Mouse (Mus musculus) forebrain, embryonic 15.5 days (tissue): ENCODE measurements around the gene Vtn. TPM values are rescaled to one million over a fixed set of nuclear protein-coding genes. Genes with fewer than 3 reads are reported as not detected.

Experiments
- ATAC-seq: fragments of 200-750 bp; cut with Nextera tagmentation; replicated peaks from 2 replicates; pipeline ENCODE4 v1.8.0; 2017; ENCODE audit warnings: mild to moderate bottlenecking, moderate TSS enrichment, moderate library complexity
- H3K27ac ChIP-seq: fragments of 300-500 bp; sonication (generic); replicated peaks from 2 replicates; pipeline ENCODE4 v1.5.1; 2015; ENCODE audit warnings: mild to moderate bottlenecking, inconsistent platforms
- H3K27me3 ChIP-seq: fragments of 300-500 bp; sonication (generic); 2 replicates; pipeline ENCODE4 v1.6.1; 2015; ENCODE audit warnings: inconsistent platforms
- H3K36me3 ChIP-seq: fragments of 300-500 bp; sonication (generic); 2 replicates; pipeline ENCODE4 v1.6.1; 2015; ENCODE audit warnings: mild to moderate bottlenecking, inconsistent platforms
- H3K4me1 ChIP-seq: fragments of 300-500 bp; sonication (generic); 2 replicates; pipeline ENCODE4 v1.6.1; 2015; ENCODE audit warnings: inconsistent platforms
- H3K4me2 ChIP-seq: fragments of 300-500 bp; sonication (generic); replicated peaks from 2 replicates; pipeline ENCODE4 v1.6.1; 2015; ENCODE audit warnings: mild to moderate bottlenecking, inconsistent platforms
- H3K4me3 ChIP-seq: fragments of 300-500 bp; sonication (generic); 2 replicates; pipeline ENCODE4 v1.5.1; 2015; ENCODE audit warnings: mild to moderate bottlenecking, inconsistent platforms
- H3K9ac ChIP-seq: fragments of 300-500 bp; sonication (generic); replicated peaks from 2 replicates; pipeline ENCODE4 v1.6.1; 2015; ENCODE audit warnings: mild to moderate bottlenecking, inconsistent platforms
- H3K9me3 ChIP-seq: fragments of 300-500 bp; sonication (generic); 2 replicates; pipeline ENCODE4 v1.6.1; 2016; ENCODE audit warnings: inconsistent platforms
- WGBS: fragments of 180-500 bp; shearing (Covaris S2); methylation state at CpG from one replicate; pipeline ENCODE4 v1.1.7; 2015; ENCODE audit warnings: mixed read lengths; 5-methylcytosine and 5-hydroxymethylcytosine counted together
- polyA plus RNA-seq: library from polyadenylated mRNA; unstranded; fragments of >200 nt; fragmentation: Nextera tagmentation; extraction: Ambion mirVana; gene quantifications from 2 replicates; pipeline ENCODE4 v1.2.1, GENCODE M21; 2015

The Vtn gene
- polyA plus RNA-seq, 1 experiment from 2014 or later, result 69.0 TPM

DNA sequence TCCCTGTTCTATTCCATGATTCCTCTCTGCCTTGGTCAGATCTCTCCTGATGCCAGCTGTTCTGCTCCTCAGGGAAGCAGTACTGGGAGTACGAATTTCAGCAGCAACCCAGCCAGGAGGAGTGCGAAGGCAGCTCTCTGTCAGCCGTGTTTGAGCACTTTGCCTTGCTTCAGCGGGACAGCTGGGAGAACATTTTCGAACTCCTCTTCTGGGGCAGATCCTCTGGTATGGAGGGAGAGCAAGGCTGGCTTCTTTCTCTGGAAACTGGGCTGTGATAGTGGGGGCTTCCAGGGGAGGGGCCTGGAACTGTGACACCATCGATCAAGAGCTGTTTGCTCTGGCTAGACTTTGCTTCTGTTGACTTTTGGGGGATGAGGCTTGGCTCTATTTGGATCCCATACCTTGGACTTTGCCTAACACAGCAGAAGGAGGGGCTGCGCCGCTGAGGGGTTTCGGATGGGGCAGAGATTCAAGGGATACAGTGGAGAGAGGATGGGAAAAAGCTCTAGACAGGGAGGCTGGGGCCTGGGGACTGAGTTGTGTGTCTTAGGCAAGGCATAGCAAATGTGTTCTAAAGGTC, 1.8 kb downstream of the Vtn start:
- Histone ChIP-seq H3K4me3 (no peak overlapping the region), H3K9ac (no peak overlapping the region), H3K9me3 (no peaks in the 10 kb centered on the region), H3K4me1 (peaks cover 26% of the 10 kb centered on the region), H3K4me2 (no peak overlapping the region), H3K27ac (no peak overlapping the region), H3K36me3 (no peaks in the 10 kb centered on the region), H3K27me3 (no peaks in the 10 kb centered on the region)
- no peak for ATAC-seq
- WGBS, result 85% methylated on average over 9 of the region's 9 CpGs

DNA sequence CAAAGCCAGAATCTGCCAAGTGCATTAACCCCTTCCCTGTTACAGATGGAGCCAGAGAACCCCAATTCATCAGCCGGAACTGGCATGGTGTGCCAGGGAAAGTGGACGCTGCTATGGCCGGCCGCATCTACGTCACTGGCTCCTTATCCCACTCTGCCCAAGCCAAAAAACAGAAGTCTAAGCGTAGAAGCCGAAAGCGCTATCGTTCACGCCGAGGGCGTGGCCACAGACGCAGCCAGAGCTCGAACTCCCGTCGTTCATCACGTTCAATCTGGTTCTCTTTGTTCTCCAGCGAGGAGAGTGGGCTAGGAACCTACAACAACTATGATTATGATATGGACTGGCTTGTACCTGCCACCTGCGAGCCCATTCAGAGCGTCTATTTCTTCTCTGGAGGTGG, 2.6 kb downstream of the Vtn start:
- Histone ChIP-seq H3K9me3 (no peaks in the 10 kb centered on the region), H3K27ac (no peak overlapping the region), H3K36me3 (peaks cover 3% of the 10 kb centered on the region; the same call in 1 of the 2 replicates), H3K4me1 (peaks cover 18% of the 10 kb centered on the region), H3K4me3 (no peak overlapping the region), H3K4me2 (no peak overlapping the region), H3K27me3 (no peaks in the 10 kb centered on the region), H3K9ac (no peak overlapping the region)
- 79% methylated on average over 20 of the region's 20 CpGs for WGBS
- ATAC-seq, result no peak

DNA sequence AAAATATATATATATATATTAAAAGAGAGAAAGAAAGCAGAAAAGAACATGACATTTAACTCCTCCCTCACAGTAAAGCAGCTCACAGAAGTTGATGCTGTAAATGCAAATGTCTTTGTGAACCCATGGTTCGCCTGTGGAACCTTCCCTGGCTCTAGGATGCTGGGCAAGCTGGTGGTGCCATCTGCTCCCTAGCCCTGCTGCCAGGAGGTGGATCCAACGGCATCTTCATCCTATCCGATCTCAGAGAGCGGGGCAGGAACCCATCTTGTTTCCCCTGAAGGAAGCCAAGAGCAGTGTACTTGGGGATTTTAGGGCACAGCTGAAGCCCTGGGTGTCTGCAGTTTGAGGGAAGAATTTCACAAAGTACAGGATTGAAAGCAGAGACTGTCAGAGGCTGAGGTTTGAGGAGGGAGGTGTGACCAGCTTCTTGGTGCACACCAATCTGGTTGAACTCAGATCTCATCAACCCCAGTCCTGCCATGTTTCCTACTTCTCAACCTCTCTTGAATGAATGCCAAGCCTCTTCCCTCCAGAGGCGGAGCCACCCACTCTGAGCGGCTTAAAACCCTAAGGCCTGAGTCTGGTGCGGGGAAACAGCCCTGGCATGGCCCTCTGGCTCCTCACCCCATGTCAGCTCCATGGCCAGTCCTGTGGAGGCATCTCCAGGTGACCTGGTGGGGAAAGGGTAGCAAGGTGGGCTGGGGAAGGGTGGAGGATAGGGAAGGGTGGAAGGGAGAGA, 4.2 kb downstream of the Vtn start, which contains the start of gene Sebox:
TSS of gene Sebox (plus strand) at position 539 of the 742 bp plus-strand sequence.
- Histone ChIP-seq H3K9ac (no peak within 1 kb of the TSS), H3K4me1 (peaks cover 13% of the 10 kb centered on the region), H3K4me2 (no peak within 1 kb of the TSS), H3K4me3 (no peak within 1 kb of the TSS), H3K9me3 (no peaks in the 10 kb centered on the region), H3K27ac (peak within 1 kb of the TSS; percentile 60; the same call in 1 of the 2 replicates), H3K27me3 (no peaks in the 10 kb centered on the region), H3K36me3 (peaks cover 17% of the 10 kb centered on the region)
- 56% methylated on average over 7 of the region's 7 CpGs for WGBS
- no peak; the same call in 1 of the 2 replicates for ATAC-seq

DNA sequence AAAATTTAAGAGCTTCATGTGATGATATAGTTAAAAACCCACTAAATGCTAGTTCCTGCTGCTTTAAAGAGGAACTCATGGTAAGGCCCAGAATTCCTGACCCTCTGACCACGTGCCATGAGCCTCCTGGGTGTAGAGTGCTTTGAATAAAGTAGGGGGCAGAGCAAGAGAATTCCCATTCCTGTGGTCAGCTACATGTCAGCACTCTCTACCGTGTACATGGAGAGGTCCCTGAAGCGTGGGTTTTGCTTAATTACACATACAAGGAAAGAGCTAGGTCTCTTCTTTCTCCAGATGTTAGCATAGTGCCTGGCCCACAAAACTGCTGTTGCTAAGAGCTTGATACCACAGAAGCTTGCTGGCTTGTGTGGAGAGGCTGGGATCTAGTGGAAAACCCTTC, 6.5 kb downstream of the Vtn start:
- Histone ChIP-seq H3K4me3 (no peak overlapping the region), H3K4me1 (peaks cover 8% of the 10 kb centered on the region), H3K36me3 (peaks cover 25% of the 10 kb centered on the region), H3K27me3 (no peaks in the 10 kb centered on the region), H3K9ac (no peak overlapping the region), H3K4me2 (no peak overlapping the region), H3K27ac (no peak overlapping the region), H3K9me3 (no peaks in the 10 kb centered on the region)
- WGBS, result 85% methylated on average over 3 of the region's 3 CpGs
- no peak for ATAC-seq

DNA sequence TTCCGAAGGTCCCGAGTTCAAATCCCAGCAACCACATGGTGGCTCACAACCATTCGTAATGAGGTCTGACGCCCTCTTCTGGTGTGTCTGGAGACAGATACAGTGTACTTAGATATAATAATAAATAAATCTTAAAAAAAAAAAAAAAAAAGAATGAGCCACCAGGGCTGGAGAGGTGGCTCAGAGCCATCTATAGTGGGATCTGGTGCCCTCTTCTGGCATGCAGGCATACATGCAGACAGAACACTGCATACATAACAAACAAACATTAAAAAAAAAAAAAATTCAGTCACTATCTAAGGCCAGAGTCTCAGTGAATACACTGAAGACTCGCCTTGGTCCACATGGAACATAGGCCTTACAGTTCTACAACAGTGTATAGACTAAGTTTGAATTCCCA, 10.3 kb downstream of the Vtn start:
- Histone ChIP-seq H3K4me2 (no peak overlapping the region), H3K4me1 (peaks cover 19% of the 10 kb centered on the region), H3K9me3 (no peaks in the 10 kb centered on the region), H3K4me3 (no peak overlapping the region), H3K9ac (no peak overlapping the region), H3K27ac (no peak overlapping the region), H3K27me3 (no peaks in the 10 kb centered on the region), H3K36me3 (peaks cover 25% of the 10 kb centered on the region)
- WGBS, result 80% methylated on average over 5 of the region's 5 CpGs
- no peak for ATAC-seq

DNA sequence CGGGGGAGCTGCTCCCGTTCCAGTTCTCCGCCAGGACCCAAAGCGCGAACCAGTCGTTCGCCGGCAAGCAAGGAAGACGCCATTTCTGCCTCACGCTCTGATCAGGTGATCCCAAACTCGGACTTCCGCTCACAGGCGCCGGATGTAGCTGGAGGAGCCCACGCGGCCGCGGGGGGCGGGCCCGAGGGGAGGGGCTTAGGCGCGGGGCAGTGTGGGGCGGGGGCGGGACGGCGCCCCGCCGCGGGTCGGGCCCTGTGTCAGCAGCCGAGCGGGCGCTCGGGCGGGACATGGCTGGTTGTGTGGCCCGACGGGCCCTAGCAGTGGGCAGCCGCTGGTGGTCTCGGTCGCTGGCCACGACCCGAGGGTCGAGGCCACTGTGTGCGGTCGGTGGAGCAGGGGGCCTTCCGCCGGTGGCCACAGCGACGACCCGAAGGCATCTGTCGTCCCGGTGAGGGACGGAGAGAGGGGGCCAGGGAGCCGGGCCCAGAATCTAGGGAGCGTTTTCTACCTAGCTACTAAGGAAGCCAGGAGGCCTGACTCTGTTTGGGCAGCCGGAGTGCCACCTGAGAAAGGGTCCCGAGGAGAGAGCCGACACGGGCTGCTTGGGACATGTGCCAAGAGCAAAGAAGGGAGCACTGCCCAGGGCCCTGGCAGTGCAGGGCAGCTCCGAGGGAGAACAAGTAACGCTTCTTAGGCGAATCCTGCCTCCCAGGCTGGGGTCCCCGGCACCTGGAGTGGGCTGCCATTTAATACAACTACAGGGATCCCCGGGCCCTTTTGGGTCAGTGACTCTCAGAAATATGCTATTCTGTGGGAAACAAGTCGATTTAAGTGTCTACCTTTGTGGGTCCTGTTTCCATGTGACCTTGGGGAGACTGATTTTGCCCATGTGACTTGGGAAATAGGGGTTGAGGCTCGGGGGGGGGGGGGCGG, 13.4 kb downstream of the Vtn start, which contains the start of the genes Tmem199 and Poldip2:
TSS of gene Tmem199 (minus strand) at position 148 of the 933 bp plus-strand sequence.
TSS of gene Poldip2 (plus strand) at position 169 of the 933 bp plus-strand sequence.
- Histone ChIP-seq H3K4me3 (peak within 1 kb of the TSS; percentile 96), H3K4me1 (peaks cover 19% of the 10 kb centered on the region), H3K27me3 (no peaks in the 10 kb centered on the region), H3K27ac (peak within 1 kb of the TSS; percentile 85), H3K36me3 (peaks cover 41% of the 10 kb centered on the region), H3K9me3 (no peaks in the 10 kb centered on the region), H3K9ac (peak within 1 kb of the TSS; percentile 98), H3K4me2 (peak within 1 kb of the TSS; percentile 92)
- peak; percentile 97 for ATAC-seq
- under 1% methylated on average over 67 of the region's 67 CpGs for WGBS

DNA sequence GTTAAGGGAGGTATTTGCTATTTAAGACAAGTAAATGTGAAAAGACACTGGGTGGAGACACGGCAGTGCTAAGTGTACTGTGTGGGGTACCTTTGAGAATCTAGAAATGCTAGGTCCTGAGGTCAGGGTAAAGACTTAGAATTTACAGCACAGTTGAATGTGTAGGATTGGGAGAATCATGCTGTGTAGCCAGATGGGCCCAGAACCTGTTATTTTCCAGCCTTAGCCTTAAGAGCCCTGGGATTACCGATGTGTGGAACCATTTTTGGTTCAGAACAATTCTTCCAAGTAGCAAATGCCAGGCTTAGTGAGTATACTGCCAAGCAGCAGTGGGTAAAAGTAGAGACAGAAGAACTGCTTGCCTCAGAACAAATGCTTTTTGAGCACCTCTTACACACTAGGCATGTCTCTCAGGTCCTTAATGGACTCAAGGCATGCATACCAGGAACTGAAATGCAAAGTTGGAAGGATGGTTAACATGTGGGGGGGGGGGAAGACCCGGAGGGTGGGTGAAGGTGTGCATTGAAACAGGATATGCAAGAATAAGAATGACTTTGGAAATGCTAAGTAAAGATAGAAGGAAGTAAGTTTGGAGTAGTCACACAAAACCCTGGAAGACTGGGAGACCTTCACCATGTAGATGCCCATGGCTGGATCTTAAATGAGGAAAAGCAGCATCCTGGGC, 14.4 kb downstream of the Vtn start:
- Histone ChIP-seq H3K9me3 (no peaks in the 10 kb centered on the region), H3K27ac (no peak overlapping the region), H3K9ac (peak overlapping the region; percentile 98), H3K4me2 (peak overlapping the region; percentile 92), H3K27me3 (no peaks in the 10 kb centered on the region), H3K4me1 (peaks cover 19% of the 10 kb centered on the region), H3K4me3 (peak overlapping the region; percentile 96), H3K36me3 (peaks cover 41% of the 10 kb centered on the region)
- 67% methylated on average over 3 of the region's 3 CpGs for WGBS
- no peak for ATAC-seq

DNA sequence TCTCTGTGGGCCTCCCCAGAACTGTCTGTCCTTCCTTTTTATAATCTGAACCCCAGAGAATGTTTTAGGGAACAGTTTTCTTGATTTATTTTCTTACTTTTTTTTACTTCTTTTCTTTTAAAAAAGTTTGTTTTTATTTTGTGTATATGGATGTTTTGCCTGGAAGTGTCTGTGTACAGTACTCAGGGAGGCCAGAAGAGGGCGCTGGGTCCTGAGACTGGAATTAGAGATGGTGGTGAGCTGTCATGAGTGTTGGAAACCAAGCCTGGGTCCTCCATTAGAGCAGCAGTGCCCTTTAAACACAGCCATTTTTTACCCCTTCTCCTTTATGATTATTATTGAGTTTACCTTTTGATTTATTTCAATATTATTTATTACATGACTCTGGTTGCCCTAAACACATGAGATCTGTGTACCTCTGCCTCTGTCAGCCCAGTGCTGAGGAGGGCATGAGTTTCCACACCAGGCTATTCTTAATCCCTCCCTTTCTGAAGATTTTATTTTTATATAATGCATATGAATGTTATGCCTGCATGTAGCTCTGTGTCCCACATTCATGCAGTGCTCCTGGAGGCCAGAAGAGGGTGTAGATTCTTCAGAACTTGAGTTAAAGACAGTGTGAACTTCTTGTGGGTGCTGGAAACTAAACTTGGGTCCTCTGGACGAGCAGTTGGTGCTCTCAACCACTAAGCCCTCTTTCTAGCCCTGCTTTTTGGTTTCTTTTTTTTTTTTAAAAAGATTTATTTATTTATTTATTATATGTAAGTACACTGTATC, 16.8 kb downstream of the Vtn start:
- Histone ChIP-seq H3K4me2 (no peak overlapping the region), H3K9me3 (no peaks in the 10 kb centered on the region), H3K36me3 (peaks cover 58% of the 10 kb centered on the region), H3K27ac (no peak overlapping the region), H3K9ac (no peak overlapping the region), H3K4me1 (peaks cover 19% of the 10 kb centered on the region), H3K27me3 (no peaks in the 10 kb centered on the region), H3K4me3 (no peak overlapping the region)
- WGBS, result 71% methylated on average over 2 of the region's 2 CpGs
- no peak for ATAC-seq

DNA sequence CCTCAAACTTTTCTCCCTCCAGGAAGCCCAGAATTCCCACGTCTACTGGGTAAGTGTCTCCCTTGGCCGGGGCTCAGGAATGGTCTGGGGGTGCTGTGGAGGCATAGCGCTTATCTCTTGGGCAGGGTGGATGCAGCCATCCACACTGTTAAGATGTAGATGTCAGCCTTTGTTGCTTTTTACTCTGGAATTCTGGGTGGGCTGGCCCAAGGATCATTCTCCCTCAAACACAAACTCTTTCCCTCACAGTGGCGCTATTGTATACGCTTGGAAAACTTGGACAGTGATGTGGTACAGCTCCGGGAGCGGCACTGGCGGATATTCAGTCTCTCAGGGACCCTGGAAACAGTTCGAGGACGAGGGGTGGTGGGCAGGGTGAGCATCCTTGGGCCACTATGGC, 20.0 kb downstream of the Vtn start:
- H3K4me2 ChIP-seq, result no peak overlapping the region
- peaks cover 89% of the 10 kb centered on the region for H3K36me3 ChIP-seq
- no peak overlapping the region for H3K27ac ChIP-seq
- H3K9ac ChIP-seq, result no peak overlapping the region
- no peaks in the 10 kb centered on the region for H3K4me1 ChIP-seq
- WGBS, result 90% methylated on average over 10 of the region's 10 CpGs
- no peak for ATAC-seq
- no peak overlapping the region for H3K4me3 ChIP-seq
- no peaks in the 10 kb centered on the region for H3K9me3 ChIP-seq
- no peaks in the 10 kb centered on the region for H3K27me3 ChIP-seq

DNA sequence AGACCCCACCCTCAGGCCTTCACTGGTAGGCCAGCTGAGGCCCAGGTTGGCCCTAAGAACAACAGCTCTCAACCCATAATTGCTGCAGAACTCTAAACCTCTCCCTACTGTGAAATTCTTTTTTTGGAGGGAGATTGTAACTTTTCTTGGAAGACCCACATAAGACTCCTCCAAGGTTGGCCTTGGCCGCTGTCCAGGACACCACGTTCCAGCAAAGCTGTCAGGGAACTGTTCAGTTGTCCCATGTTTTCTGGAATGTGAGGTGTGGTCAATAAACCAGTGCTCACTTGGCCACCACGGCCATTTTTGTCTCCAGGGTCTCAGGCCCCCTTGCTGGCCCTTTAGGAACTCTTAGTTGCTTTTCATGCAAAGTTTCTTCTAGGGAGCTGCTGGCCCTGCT, 23.0 kb downstream of the Vtn start:
- 90% methylated on average over 3 of the region's 3 CpGs for WGBS
- ATAC-seq, result no peak
- Histone ChIP-seq H3K36me3 (peaks cover 92% of the 10 kb centered on the region), H3K9me3 (no peaks in the 10 kb centered on the region), H3K4me3 (no peak overlapping the region), H3K9ac (no peak overlapping the region), H3K27me3 (no peaks in the 10 kb centered on the region), H3K4me2 (no peak overlapping the region), H3K4me1 (no peaks in the 10 kb centered on the region), H3K27ac (no peak overlapping the region)

DNA sequence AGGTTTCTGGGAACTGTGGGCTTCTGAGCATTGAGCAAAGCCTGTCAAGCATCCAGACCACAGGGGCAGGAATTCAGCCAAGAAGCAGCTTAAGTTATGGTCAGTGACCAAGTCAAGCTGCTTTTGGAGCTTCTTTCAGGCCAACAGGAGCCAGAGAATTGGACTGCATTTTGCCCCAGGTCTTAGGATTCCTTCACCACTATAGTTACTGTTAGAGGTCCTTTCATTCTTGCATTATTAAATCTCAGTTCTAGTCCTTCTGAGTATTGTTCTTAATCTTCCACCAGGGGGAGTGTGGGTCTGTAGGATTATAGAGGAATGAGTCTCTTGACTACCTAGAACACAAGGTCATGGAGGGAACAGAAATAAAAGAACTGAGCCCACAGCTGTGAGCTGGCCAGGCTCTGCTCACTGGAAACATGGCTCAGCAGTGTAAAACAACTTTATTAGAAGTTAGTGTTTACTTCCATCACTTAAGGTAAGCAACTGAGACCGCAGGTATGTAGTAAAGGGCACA, 23.6 kb downstream of the Vtn start:
- H3K4me3 ChIP-seq, result no peak overlapping the region
- peaks cover 97% of the 10 kb centered on the region for H3K36me3 ChIP-seq
- H3K27me3 ChIP-seq, result no peaks in the 10 kb centered on the region
- WGBS, result 96% methylated on average over 1 of the region's 1 CpGs
- ATAC-seq, result no peak
- no peak overlapping the region for H3K27ac ChIP-seq
- H3K4me1 ChIP-seq, result no peaks in the 10 kb centered on the region
- no peak overlapping the region for H3K9ac ChIP-seq
- H3K9me3 ChIP-seq, result no peaks in the 10 kb centered on the region
- H3K4me2 ChIP-seq, result no peak overlapping the region
